Mouse (Mus musculus) frontal cortex, postnatal 36 days (tissue): ENCODE data around the gene Hpcal1.

Source experiments
- DNase-seq, 2 experiments: peaks; one replicate each; pipeline ENCODE4 v3.0.0; 2022; ENCODE audit warnings: low spot score in 2 of 2

Hpcal1 gene

DNA sequence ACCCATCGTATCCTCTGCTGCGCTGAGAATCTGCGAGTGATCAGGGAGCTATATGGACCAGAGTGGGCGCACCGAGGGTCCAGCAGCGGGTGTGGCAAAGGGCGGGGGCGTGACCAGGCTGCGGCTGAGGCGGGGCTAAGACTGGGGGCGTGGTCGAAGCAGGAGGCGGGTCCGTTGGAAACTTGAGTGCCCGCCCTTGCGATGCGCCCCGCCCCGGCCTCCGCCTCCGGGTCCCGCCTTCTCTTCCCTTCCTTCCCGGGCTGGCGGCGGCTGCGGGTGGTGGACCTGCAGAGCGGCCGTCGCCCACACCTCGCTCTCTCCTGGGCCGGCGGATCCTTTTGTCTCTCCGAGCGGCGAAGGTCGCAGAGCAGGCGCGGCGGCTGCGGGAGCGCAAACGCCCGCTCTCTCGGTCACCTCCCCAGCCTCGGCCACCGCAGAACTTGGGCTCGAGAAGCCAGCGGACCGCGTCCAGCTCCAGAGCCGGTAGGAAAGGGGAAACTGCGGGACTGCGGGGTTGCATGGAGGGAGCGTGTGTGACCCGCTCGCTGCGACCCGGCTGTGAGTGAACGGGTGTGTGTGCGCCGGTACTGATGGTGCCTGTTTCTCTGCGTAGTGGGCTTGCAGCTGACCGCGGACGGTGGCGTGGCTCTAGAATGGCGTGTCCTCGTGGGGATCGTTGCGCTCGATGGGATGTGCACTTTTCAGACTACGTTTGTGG is at the start of gene Hpcal1:
Gene Hpcal1 (plus strand): TSS at position 293 of the 718 bp plus-strand sequence.
- peak; percentile 88 for DNase-seq

DNA sequence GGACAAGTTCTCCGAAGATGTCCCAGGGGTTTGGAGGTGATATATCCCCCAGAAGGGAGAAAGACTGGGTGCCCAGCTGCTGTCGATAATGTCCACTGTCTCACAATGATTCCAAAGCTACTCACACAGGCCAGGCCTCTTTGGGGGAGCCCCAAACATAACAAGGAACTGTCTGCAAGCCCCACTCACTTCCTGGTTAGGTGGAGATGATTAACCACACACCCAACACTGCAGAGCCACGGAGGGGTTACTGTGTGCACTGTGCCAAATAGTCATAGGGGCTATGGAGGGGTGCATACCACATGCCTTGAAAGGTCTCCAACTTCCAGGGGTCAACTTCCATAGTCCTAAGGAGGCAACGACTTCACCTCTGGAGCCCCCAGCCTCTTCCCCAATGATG is 49.4 kb upstream of the Hpcal1 start:
- no peak for DNase-seq

- DNase-seq = no peak
These were observed 46.1 kb upstream of the Hpcal1 start for GRCm38 (mm10) chr12:17644385-17645222.

DNA sequence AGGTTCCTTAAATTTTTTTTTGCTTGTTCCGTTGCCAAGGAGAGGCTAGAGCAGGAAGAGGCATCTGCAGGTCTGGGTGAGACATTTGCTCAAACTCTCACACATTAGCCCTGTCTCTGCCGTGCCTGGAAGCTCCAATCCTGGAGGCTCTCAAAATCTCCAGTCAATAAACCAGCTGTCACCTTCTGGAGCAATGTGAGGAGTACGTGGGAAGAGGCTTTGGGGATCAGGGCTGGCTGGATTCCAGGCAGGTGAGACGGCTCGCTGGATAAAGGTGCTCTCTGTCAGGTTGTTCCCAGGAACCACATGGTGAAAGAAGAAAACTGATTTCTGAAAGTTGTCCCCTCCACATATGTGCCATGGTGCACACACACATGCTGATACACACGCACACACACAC is 44.2 kb upstream of the Hpcal1 start:
- DNase-seq = no peak

- no peak for DNase-seq
These were observed 39.2 kb upstream of the Hpcal1 start for GRCm38 (mm10) chr12:17651223-17652095.

DNA sequence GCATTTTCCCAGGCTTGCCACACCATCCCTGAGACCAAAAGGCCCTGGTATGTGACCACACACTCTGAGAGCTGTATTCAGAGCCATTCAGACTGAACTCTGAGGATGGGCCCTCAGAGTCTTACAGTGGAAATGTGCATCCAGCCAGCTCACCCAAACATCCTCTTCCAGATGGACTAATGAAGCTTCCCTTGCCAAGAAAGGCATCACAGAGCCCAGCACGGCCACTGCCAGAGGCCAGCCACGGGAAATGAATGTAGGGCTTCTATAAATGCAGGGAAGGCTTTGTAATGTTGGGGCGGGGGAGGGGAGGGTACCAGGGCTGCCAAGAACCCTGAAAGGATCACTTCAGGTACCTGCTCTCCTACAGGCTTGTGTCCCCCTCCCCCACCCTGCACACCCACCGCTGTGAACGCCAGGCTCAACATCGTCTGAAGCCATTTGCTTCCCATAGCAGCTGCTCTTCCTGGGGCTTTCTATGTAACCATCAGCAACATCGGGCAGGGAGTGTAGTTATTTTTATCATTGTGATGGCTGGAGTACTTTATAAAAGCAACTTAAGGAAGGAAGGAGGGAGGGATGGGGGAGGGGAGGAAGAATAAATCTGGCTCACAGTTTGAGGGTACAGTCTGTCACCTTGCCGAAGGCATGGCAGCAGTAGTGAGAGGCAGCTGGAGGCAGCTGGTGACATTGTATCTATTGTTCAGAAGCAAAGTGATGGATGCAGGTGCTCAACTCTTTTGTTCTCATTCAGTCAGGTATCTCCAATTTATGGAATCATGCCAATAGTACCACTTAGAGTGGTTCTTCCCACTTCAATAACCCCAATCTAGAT is 38.2 kb upstream of the Hpcal1 start:
- no peak for DNase-seq

- no peak for DNase-seq
These were observed 37.4 kb upstream of the Hpcal1 start for GRCm38 (mm10) chr12:17653051-17653783.

DNA sequence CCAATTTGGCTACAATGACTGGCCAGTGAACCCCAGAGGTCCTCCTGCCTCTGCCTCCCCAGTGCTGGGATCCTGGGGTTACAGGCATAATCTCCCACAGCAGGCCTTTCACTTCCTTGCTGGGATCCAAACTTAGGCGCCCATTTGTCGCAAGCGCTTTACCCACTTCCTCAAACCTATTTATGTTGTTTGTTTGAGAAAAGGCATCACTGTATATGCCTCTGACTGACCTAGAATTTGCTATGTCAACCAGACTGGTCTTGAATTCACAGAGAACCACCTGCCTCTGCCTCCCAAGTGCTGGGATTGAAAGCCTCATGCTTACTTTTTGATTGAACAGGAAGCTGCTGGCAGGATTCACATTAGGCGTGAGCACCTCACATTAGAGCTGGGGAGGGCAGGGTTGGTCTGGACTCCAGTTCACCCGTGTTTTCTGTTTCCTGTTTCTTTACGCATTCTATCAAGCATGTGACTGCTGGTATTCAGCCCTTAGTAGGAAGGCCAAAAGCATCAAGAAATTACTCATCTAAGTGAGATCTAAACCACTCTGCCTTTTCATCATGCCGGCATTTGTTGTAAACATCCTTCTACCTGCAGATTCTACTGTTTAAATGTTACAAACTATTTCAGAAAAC is 33.0 kb upstream of the Hpcal1 start:
- no peak for DNase-seq

GRCm38 (mm10) chr12:17658521-17658920 is 32.1 kb upstream of the Hpcal1 start:
- no peak for DNase-seq

DNA sequence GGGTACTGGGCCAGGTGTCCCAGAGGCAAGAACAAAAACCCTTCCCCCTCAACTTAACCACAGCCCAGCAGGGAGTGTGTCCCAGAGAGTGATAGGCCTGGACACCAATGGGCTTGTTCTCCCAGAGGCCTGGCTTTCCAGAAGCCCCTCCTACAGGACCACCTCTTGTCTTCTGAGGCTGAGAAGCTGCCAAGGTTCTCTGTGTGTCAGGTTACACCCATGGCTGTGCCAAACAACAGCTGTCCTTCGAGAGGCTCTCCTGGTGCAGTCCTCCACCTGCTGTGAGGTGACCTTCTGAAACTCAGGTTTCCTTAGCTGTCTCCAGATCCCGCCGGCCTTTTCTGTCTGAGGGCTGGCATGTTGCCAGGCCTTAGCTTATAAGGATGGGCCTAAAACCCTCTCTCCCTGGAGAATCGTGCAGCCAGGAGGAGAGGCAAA is 29.2 kb upstream of the Hpcal1 start:
- DNase-seq = no peak

DNA sequence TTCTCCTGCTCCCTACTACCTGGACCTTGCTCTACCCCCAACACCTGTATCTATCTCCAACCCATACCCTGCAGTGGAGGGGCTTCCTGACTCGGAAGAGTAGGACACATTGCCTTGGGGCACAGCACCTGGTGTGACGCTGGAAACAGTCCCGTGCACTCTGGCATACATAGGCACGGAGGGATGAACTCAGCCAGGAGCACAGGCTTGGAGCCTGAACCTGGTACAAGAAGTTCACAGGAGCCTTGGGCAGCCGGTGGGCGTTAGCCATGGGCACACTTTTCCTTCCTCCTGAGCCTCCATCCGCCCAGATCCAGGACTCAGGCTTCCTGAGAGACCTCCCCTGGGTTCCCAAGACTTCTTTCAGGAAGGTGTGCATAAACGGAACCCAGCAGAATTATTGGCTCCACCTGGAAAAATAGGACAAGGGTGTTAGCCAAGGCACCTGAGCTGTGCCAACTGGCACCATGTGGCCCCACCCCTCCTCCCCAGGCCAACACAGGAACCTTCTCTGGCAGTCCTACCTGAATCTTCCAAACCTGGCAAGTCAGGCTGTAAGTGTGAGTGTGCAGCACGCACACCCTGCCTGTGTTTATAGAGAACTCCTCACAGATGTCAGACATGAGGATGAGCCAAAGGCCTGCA is 26.5 kb upstream of the Hpcal1 start:
- DNase-seq = no peak

DNA sequence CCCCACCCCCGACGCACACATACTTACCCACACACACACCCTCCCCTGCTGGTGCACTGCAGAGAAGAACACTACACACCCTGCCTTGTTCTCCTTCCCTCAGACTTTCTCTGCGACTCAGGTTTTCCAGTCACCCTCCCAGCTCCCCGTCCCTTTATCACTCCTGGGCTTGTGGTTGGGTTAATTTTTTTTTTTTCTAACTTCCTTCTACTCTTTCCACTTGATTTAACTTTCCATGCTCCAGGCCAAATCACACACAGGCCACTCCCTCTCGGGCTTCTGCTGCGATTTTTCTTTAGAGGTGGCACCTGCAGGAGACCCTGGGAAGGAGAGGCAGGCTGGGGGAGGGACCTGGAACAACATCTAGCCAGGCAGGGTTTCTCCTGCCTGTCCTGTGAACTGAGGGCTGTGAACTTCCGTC is 24.7 kb upstream of the Hpcal1 start:
- no peak for DNase-seq

DNA sequence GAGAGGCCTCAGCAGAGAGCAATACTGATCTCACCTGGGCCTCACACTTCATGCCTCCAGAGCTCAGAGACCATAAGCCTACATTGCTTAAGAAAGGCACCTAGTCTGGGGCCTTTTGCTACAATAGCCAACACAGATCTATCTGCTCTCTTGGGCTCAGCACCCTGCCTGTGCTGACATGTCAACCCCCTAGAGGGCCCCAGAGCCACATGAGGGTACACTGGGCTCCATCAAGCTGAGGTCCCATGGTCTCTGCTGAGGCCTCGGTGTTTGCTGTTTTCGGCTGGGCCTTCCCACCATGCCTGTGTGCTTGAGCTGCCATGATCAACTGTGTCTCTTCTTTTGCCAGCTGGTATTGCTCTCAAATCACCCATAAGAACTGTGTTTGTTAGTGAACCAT is 24.0 kb upstream of the Hpcal1 start:
- no peak for DNase-seq

DNA sequence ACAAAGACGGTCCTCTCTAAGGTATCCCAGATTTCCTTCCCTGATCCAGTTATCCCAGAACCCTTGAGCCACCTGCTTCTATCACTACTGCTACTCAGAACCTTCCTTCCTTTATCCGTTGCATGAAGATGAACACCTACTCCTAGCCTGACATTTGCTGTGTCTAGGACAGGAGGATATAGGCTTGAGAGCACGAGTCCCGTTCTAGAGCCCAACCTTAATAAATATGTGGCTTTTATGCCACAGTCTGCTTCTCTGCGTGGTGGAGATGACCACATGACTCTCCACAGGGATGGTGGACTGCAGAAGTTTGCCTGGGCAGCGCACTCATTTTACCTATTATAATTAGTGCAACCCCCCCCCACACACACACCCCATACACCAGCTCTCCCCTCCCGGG is 16.9 kb upstream of the Hpcal1 start:
- no peak for DNase-seq

GRCm38 (mm10) chr12:17674182-17674812 is 16.4 kb upstream of the Hpcal1 start:
- DNase-seq = no peak

GRCm38 (mm10) chr12:17677743-17678142 is 12.9 kb upstream of the Hpcal1 start:
- DNase-seq = no peak

DNA sequence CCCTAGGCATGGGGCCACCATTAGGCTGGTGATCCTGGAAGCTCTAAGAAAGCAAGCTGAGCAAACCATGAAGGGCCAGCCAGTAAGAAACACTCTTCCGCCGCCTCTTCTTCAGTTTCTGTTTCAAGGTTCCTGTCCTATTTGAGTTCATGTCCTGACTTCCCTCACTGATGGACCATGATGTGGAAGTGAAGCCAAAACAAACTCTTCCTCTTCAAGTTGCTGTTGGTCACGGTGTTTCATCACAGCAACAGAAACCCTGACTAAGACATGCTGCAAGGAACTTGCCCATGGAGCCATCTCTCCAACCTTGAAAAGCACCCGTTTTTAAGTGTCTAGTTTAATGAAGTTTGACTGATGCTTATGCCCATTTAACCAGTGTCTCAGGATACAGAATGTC is 11.1 kb upstream of the Hpcal1 start:
- DNase-seq = no peak

DNA sequence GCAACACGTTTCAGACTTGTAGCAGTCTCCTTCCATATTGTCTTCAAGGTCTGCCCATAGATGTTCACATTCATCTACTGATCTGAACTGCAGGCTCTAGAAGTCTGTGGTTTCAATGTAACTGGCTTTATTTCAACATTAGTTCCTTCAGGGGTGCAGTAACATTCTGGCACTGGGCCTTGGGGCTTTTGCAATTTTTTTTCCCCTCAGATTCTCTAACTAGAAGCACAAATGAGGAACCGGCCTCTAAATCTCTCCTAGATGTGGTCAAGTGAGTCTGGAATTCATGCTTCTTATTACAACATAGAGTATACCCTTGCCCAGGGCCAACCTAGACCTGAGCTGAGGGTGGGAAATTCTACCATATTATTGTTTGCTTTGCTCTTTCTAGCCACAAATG is 8.5 kb upstream of the Hpcal1 start:
- DNase-seq = no peak

- no peak for DNase-seq
These were observed 6.3 kb upstream of the Hpcal1 start for GRCm38 (mm10) chr12:17684315-17684714.
